Comparison of ENCODE assay signal across 8 mouse cellular contexts in genomic region chr10:128547361-128548032, GRCm38 (mm10). TPM values are rescaled to one million over a fixed set of nuclear protein-coding genes. Genes with fewer than 3 reads are reported as not detected.
DNase-seq lines count a peak whose midpoint lies in the region; ATAC-seq lines count a peak whose summit lies in the region.

Gene Zc3h10 (minus strand): TSS chr10:128547774.

- ATAC-seq in frontal cortex, adult (ENCODE audit: low TSS enrichment) = peak; percentile 84

- H3K36me3 ChIP-seq in hindbrain, embryonic 10.5 days = peaks cover 36% of the 10 kb centered on the region

- H3K27ac ChIP-seq in hindbrain, embryonic 10.5 days = peak within 1 kb of the TSS; percentile 95

- DNase-seq in MN1 (ENCODE audit: low spot score) = peak; percentile 100
- peak; percentile 97 for DNase-seq in cerebellum, adult 9-10 months
- DNase-seq in hindbrain, embryonic 10.5 days (ENCODE audit: low spot score) = peak; percentile 95
- DNase-seq in layer of hippocampus, postnatal 10 days (ENCODE audit: low spot score in 2 of 2) = peak; percentile 90 to 94
- DNase-seq in lung, postnatal 10 days = peak; percentile 97
- DNase-seq in ovary, postnatal 36 days (ENCODE audit: low spot score) = peak; percentile 91
- peak; percentile 94 for DNase-seq in thymus, postnatal 25 days

- H3K27me3 ChIP-seq in hindbrain, embryonic 10.5 days (ENCODE audit: insufficient read depth, poor library complexity, severe bottlenecking) = no peaks in the 10 kb centered on the region

- H3K4me1 ChIP-seq in hindbrain, embryonic 10.5 days (replicated peaks) = peaks cover 30% of the 10 kb centered on the region

- whole genome bisulfite sequencing in hindbrain, embryonic 10.5 days = under 1% methylated on average over 50 of the region's 50 CpGs

- peak within 1 kb of the TSS; percentile 86 for H3K4me3 ChIP-seq in hindbrain, embryonic 10.5 days

- H3K9me3 ChIP-seq in hindbrain, embryonic 10.5 days = no peaks in the 10 kb centered on the region

RNA-seq across cellular contexts. Expression of gene Zc3h10, which starts in this region (rescaled TPM):
- 16.9 and 19.9 TPM in 2 replicates for polyA plus RNA-seq in hindbrain, embryonic 10.5 days (2016; fragmentation: Nextera tagmentation; extraction: Ambion mirVana)
- 10 to 100 TPM; 12.2 to 14.0 TPM for total RNA-seq in layer of hippocampus, postnatal 10 days (2021)

Comparison
In these comparisons a context has a peak if more than half of its experiments do, and no peak if none do; other contexts are left out.
1. Peak in every context shown above with its lines: DNase-seq, ATAC-seq, H3K4me3 ChIP-seq and H3K27ac ChIP-seq.